Mouse (Mus musculus): Measurements from ENCODE around the gene 4933415F23Rik.

The 4933415F23Rik gene

GRCm38 (mm10) chr1:23102021-23102420 lies at the start of gene 4933415F23Rik:
4933415F23Rik (minus strand) TSS chr1:23102253.
- DNase-seq (ENCODE audit: low spot score) = no peak

DNA sequence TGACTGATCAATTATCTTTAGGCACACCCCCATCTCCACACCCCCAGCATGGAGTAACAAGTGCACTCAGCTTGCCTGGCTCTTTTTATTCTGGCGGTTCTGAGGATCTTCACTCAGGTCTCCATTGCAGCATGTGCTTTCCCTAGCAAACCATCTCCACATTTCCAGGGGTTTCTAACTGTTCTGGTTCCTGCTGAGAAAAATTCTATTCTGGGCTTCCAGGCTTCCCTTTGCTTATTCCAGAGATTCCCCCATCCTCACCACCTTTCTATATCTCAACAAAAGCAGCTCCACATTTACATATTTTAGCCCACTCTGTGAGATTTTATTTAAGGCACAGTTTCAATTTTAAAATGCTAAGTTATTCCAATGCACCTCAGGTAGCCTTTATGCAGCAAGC lies 49.7 kb upstream of the 4933415F23Rik start:
- no peak for DNase-seq (ENCODE audit: low spot score)

- DNase-seq (ENCODE audit: low spot score) = no peak
These were observed 44.3 kb upstream of the 4933415F23Rik start for GRCm38 (mm10) chr1:23146198-23146873.

DNA sequence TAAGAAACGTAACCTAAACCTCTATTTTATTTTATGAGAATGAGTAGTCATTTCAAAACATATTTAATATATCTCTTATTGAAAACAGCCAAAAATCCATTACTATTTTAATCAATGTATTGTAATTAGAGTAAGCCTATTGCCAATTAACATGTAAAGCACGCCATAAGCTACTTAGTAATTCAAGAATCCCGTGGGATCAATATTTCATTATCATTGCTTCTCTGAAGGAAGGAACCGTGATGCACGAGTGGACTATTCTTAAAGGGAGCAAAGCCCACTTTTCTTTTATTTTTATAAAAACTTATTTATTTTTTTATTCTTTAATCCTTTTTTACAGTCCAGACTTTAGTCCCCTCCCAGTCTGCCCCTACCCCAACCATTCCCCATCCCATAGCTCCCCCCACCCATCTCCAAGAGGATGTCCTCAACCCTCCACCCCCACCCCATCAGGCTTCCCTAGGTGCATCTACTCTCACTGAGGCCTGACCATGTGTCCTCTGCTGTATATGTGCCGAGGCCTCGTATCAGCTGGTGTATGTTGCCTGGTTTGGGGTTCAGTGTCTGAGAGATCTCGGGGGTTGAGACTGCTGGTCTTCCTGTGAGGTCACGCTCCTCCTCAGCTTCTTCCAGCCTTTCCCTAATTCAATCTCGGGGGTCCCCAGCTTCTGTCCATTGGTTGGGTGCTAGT lies 39.2 kb upstream of the 4933415F23Rik start:
- no peak for DNase-seq (ENCODE audit: low spot score)

DNA sequence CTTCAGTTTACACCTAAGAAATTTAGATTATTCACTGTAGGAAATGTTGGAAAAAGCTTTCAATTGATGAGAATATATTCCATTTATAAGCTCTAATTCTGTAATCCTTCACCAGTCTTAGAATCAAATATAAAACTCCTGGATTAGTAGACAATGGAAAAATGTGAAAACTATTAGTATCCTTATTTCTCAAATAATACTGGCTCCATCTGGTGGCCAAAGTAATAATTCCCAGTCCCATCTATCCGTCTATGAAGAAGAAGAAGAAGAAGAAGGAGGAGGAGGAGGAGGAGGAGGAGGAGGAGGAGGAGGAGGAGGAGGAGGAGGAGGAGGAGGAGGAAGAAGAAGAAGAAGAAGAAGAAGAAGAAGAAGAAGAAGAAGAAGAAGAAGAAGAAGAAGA lies 38.5 kb upstream of the 4933415F23Rik start:
- peak; percentile 21 for DNase-seq (ENCODE audit: low spot score)

DNA sequence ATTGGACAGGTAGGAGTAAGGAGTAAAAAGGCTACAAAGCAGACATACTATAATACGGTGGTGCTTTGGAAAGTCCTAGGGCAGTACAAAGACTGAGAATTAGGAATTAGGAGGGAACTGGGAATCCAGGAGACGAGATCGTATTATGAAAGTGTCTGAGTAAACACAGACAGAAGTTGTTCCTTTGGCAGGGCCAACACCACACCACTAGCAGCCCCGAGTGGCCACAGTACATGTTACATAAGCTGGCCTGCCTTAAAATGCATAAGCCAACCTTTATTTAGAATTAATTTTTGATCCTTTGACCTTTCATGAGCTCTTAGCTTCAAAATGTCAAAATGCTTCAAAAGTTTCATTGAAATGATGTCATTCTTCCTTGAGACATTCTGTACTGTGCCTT lies 18.8 kb upstream of the 4933415F23Rik start:
- no peak for DNase-seq (ENCODE audit: low spot score)

DNA sequence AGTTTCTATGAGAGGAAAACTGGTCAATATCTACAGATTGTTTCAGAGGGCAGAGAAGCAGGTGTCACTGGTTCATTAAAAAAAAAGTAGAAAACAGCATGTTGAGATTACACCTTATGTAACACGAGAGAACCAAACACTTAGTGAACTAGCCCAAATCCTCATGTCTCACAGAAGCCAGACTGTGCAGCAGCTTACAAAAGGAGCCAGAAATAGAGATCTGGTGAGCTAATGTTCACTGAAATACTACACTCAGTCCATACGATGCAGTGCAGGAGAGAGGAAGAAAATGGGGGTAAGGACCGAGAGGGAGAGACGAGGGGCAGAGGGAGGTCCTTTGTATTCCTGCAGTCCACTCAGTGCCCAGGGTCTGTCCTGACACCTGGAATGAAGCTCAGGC lies 17.4 kb upstream of the 4933415F23Rik start:
- DNase-seq (ENCODE audit: low spot score) = no peak

DNA sequence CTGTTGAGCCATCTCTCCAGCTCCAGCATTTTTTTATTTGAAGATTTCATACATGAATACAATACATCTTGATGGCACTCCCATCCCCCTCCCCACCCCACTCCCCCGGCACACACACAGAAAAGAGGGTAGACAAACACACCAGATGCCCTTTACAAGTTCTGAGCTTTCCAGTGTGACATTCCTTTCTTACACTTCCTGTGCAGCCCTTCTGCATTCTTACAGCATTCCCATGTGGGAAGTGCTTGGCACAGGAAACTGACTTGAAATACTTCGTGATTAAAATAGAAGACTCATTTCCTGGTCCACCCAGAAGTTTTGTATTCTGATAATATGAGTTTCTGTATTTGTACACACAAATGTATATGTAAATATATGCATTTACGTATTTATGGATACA lies 15.4 kb upstream of the 4933415F23Rik start:
- no peak for DNase-seq (ENCODE audit: low spot score)

DNA sequence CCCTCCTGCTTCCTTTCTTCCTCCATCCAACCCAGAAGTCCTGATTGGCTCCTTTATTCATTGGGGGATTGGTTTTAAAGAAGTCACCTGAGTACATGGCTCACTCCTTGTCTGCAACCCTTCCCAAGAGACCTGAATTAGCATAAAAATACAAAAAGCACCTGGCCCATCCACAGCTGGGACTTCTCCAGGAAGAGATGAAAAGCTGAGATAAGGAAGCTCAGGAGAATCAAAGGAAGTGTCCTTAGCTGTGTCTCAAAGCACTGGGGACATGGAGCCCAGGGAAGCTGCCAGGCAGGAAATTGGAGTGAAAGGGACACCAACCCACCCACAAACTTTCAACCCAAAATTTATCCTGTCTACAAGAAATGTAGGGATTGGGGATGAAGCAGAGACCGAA lies 7.1 kb upstream of the 4933415F23Rik start:
- no peak for DNase-seq (ENCODE audit: low spot score)

- no peak for DNase-seq (ENCODE audit: low spot score)
These were observed 828 bp upstream of the 4933415F23Rik start for GRCm38 (mm10) chr1:23102881-23103280.

DNA sequence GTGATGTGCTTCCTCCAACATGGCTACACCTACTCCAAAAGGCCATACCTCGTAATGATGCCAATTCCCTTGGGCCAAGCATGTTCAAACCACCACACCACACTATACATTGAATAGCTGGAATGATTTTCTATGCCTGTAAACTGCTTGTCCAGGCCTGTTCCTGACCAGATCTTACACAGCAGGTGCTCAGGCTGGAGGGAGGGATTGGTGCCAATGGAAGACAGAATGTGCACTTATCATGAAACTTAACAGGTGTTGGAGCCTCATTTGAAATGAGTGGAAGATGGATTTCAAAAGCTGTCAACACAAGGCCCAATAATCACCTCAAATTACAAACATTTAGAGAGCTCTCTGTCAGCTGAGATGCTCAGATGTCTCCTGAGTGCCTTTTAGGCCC lies 2.3 kb downstream of the 4933415F23Rik start:
- no peak for DNase-seq (ENCODE audit: low spot score)

DNA sequence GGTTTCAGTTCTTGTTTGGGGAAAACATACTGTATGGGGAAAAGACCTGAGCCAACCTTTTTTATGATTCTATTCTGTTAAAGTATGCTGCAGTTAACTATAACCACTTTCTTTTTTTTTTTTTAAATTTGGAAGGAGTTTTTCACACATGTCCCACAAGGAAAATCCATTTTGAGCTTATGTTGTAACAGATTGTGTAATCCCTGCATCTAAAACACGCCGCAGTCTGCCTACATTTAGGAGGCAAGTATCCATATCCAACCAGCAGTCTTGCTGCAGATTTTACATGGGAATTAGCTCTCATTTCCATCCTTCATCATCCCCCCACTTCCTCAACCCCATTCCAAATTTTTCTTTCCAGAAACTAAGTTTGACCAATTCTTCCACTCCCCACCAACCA lies 3.6 kb downstream of the 4933415F23Rik start:
- no peak for DNase-seq (ENCODE audit: low spot score)

DNA sequence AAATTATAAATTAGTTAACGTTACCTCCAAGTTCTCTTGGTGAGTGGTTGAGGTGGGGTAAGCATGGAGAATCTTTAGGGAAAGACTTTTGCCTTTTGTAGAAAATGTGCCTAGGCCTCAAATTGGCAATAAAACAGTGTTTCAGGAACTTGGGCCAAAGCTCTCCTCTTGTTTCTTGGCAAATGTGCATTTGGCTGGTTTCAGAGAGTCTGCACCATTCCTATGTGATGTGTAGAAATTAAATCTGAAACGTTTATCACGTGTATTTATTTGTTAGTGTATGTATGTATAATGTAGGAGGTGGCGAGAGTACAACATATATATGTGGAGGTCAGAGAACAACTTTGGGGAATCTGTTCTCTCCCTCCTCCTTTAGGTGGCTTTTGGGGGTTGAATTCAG lies 4.1 kb downstream of the 4933415F23Rik start:
- no peak for DNase-seq (ENCODE audit: low spot score)

GRCm38 (mm10) chr1:23067715-23068114 lies 34.3 kb downstream of the 4933415F23Rik start:
- DNase-seq (ENCODE audit: low spot score) = no peak

- no peak for DNase-seq (ENCODE audit: low spot score)
These were observed 37.2 kb downstream of the 4933415F23Rik start for GRCm38 (mm10) chr1:23064717-23065475.

GRCm38 (mm10) chr1:23063946-23064345 lies 38.1 kb downstream of the 4933415F23Rik start:
- no peak for DNase-seq (ENCODE audit: low spot score)

DNA sequence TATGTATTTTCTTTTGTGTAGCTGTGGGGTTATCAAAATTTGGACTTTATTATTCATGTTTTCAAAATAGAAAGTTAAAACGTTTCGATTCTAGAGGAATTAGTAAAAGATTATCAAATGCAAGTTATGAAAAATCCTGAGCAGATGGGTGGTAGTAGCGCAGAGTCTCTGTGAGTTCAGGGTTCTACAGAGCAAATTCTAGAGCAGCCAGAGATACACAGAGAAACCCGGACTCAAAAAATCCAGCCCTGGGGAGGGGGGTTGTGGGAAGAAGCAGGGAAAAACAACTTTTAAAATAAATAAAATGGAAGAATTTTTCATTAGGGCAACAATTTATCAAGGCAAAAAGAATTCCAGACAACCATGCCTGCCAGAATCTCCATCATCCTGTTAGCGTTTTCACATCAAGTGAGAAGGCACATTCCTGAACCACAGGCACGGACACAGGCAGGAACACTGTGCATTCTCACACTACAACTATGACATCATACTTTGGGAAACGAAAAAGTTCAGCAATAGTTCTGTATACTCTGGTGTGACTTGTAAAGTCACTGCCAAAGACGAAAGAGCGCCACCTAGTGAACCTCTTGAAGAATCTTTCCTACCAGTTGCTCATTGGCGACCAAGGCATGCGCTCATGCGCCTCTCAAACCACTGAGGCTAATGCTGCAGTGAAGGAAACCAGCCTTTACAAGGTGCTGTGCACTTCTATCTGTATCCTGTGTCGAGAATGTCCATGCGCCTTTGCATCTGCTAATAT lies 40.3 kb downstream of the 4933415F23Rik start:
- peak; percentile 7 for DNase-seq (ENCODE audit: low spot score)

DNA sequence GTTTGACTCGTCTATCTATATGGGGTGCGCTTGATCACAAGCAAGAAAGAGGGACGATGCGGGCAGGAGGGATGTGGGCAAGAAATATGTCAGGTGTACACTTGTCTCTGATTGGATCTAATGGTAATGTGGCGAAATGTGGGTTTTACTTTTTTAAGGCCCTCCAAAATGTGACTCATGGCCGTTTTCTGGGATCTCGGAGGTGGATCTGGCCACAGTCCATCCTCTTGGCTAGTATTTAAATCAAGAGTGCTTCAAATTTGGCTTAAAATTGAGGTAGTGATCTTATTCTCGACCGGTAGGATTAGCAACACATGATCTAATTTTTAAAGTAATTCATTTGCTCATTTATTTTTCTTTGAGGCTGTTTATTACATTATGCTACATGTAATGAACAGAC lies 42.0 kb downstream of the 4933415F23Rik start:
- no peak for DNase-seq (ENCODE audit: low spot score)
